ENCODE assay signal across 21 mouse cellular contexts in genomic region chr10:117509431-117510223, GRCm38 (mm10).
DNase-seq lines count a peak whose midpoint lies in the region; ATAC-seq and TF ChIP-seq lines count a peak whose summit lies in the region.
"Had no signal": no experiment of that assay in that cellular context is flagged by ENCODE, and none has a peak within 500 bp of the region (broad histone marks: within the 10 kb centered on the region; RNA-seq: fewer than 3 reads in every experiment).

No protein-coding gene starts in this region.

- TF ChIP-seq CTCF in midbrain, postnatal 0 days (IDR thresholded peaks at IDR 0.05): no peak

- no peaks in the 10 kb centered on the region for H3K27me3 ChIP-seq in midbrain, postnatal 0 days (ENCODE audit: insufficient read depth, low read length)
- no peaks in the 10 kb centered on the region for H3K27me3 ChIP-seq in midbrain, embryonic 10.5 days (ENCODE audit: low read depth, poor library complexity, severe bottlenecking)
- H3K27me3 ChIP-seq: embryonic facial prominence, embryonic 13.5 days; embryonic facial prominence, embryonic 15.5 days; forebrain, embryonic 12.5 days had no signal

- no peak overlapping the region for H3K4me2 ChIP-seq in midbrain, postnatal 0 days (ENCODE audit: low read depth, low read length, poor library complexity, severe bottlenecking)
- H3K4me2 ChIP-seq: embryonic facial prominence, embryonic 13.5 days; embryonic facial prominence, embryonic 15.5 days; forebrain, embryonic 12.5 days had no signal

- H3K27ac ChIP-seq in midbrain, postnatal 0 days (ENCODE audit: low read depth, low read length): 0 out of 2 replicates have a peak overlapping the region, but pooled peaks have one; percentile 18
- H3K27ac ChIP-seq in midbrain, embryonic 10.5 days (replicated peaks): no peak overlapping the region
- H3K27ac ChIP-seq: embryonic facial prominence, embryonic 13.5 days; embryonic facial prominence, embryonic 15.5 days; forebrain, embryonic 10.5 days; forebrain, embryonic 12.5 days had no signal

- H3K36me3 ChIP-seq in midbrain, postnatal 0 days (ENCODE audit: insufficient read depth, low read length): no peaks in the 10 kb centered on the region
- H3K36me3 ChIP-seq in midbrain, embryonic 10.5 days: no peaks in the 10 kb centered on the region
- H3K36me3 ChIP-seq: embryonic facial prominence, embryonic 13.5 days; embryonic facial prominence, embryonic 15.5 days; forebrain, embryonic 10.5 days; forebrain, embryonic 12.5 days had no signal

- no peaks in the 10 kb centered on the region for H3K9me3 ChIP-seq in midbrain, postnatal 0 days (ENCODE audit: low read length)
- 0 out of 2 replicates have a peak, but pooled peaks cover 4% of the 10 kb centered on the region for H3K9me3 ChIP-seq in midbrain, embryonic 10.5 days (replicated peaks)
- H3K9me3 ChIP-seq: embryonic facial prominence, embryonic 15.5 days; forebrain, embryonic 12.5 days had no signal

- WGBS in midbrain, postnatal 0 days: 65% methylated on average over 9 of the region's 9 CpGs
- 85% methylated on average over 9 of the region's 9 CpGs for WGBS in midbrain, embryonic 10.5 days

- ATAC-seq in midbrain, postnatal 0 days (ENCODE audit: low FRiP score): no peak
- ATAC-seq: forebrain, embryonic 14.5 days; forebrain, embryonic 16.5 days had no signal

- peak; percentile 6 for DNase-seq in heart, adult 11 months
- DNase-seq in heart, postnatal 4 days: no peak
- DNase-seq in midbrain, postnatal 0 days (ENCODE audit: low spot score): no peak
- DNase-seq in midbrain, embryonic 10.5 days (ENCODE audit: low spot score): no peak
- DNase-seq in adrenal gland, adult 8-10 months: no peak
- DNase-seq: adrenal gland, postnatal 10 days; adrenal gland, postnatal 25 days; cerebellum, adult 11 months; cerebellum, adult 18-20 months; cerebellum, adult 8-10 months; cerebellum, adult 9-11 months; cerebellum, postnatal 14 days; cerebellum, postnatal 36 days; embryo, embryonic 11 days had no signal

- no peak overlapping the region for H3K4me3 ChIP-seq in midbrain, postnatal 0 days (ENCODE audit: low read depth, low read length)
- no peak overlapping the region for H3K4me3 ChIP-seq in midbrain, embryonic 10.5 days
- H3K4me3 ChIP-seq: embryonic facial prominence, embryonic 13.5 days; embryonic facial prominence, embryonic 15.5 days; erythroblast, embryonic 14.5 days; forebrain, embryonic 10.5 days; forebrain, embryonic 12.5 days had no signal

- H3K4me1 ChIP-seq in midbrain, postnatal 0 days (ENCODE audit: insufficient read depth, low read length): no peaks in the 10 kb centered on the region
- no peaks in the 10 kb centered on the region for H3K4me1 ChIP-seq in midbrain, embryonic 10.5 days
- H3K4me1 ChIP-seq: embryonic facial prominence, embryonic 13.5 days; embryonic facial prominence, embryonic 15.5 days; forebrain, embryonic 10.5 days; forebrain, embryonic 12.5 days had no signal

- no peak overlapping the region for H3K9ac ChIP-seq in midbrain, postnatal 0 days (replicated peaks; ENCODE audit: low read length, poor library complexity, severe bottlenecking)
- H3K9ac ChIP-seq: embryonic facial prominence, embryonic 13.5 days; embryonic facial prominence, embryonic 15.5 days; forebrain, embryonic 12.5 days had no signal
